Mouse (Mus musculus): ENCODE results near the gene Fam117a. TPM values are rescaled to one million over a fixed set of nuclear protein-coding genes. Genes with fewer than 3 reads are reported as not detected.

Gene Fam117a
- polyA plus RNA-seq, 1 experiment from 2014 or later, result 81.3 TPM

- 70% methylated on average over 6 of the region's 6 CpGs for WGBS (ENCODE audit: insufficient replicate concordance)
- ATAC-seq (ENCODE audit: low read depth), result no peak
- no peaks in the 10 kb centered on the region for H3K9me3 ChIP-seq (replicated peaks; ENCODE audit: control insufficient read depth, low read length)
- peaks cover 13% of the 10 kb centered on the region for H3K36me3 ChIP-seq (ENCODE audit: control insufficient read depth, insufficient read depth)
- no peaks in the 10 kb centered on the region for H3K27me3 ChIP-seq (ENCODE audit: control insufficient read depth, insufficient read depth, low read depth, low read length)
- H3K4me3 ChIP-seq (ENCODE audit: low read depth, low read length), result no peak overlapping the region
- H3K27ac ChIP-seq (ENCODE audit: low read length), result no peak overlapping the region
- peaks cover 7% of the 10 kb centered on the region for H3K4me1 ChIP-seq (ENCODE audit: control insufficient read depth, low read depth, low read length)
- H3K9ac ChIP-seq (ENCODE audit: low read depth, low read length), result no peak overlapping the region
- H3K4me2 ChIP-seq (ENCODE audit: low read depth, low read length), result no peak overlapping the region
Observed at GRCm38 (mm10) chr11:95390420-95390819, 53.6 kb downstream of the Fam117a start.

DNA sequence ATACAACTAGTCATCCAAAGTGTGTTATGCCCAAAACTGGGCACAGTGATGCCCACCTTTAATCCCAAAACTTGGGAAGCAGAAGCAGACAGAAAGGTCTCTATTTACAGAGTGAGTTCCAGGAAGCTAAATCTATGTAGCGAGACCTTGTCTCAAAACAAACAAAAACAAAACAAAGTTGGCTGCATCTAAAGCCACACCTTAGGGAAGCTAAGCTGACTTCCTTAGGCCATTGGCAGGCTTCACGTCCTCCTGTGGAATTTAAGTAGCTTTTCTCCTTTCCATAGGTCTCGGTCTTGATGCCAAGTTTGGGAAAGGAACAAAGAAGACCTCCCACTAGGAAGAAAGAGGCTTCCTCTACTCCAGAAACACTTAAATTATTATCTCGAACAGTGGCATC is 54.4 kb downstream of the Fam117a start:
- ATAC-seq (ENCODE audit: low read depth), result no peak
- Histone ChIP-seq H3K27ac (ENCODE audit: low read length) (no peak overlapping the region), H3K27me3 (ENCODE audit: control insufficient read depth, insufficient read depth, low read depth, low read length) (no peaks in the 10 kb centered on the region), H3K4me2 (ENCODE audit: low read depth, low read length) (no peak overlapping the region), H3K36me3 (ENCODE audit: control insufficient read depth, insufficient read depth) (peaks cover 13% of the 10 kb centered on the region), H3K9me3 (replicated peaks; ENCODE audit: control insufficient read depth, low read length) (no peaks in the 10 kb centered on the region), H3K4me3 (ENCODE audit: low read depth, low read length) (no peak overlapping the region), H3K4me1 (ENCODE audit: control insufficient read depth, low read depth, low read length) (no peaks in the 10 kb centered on the region; the same call in 1 of the 2 replicates), H3K9ac (ENCODE audit: low read depth, low read length) (no peak overlapping the region)
- 72% methylated on average over 4 of the region's 4 CpGs for WGBS (ENCODE audit: insufficient replicate concordance)

GRCm38 (mm10) chr11:95391743-95392142 is 54.9 kb downstream of the Fam117a start:
- Histone ChIP-seq H3K36me3 (ENCODE audit: control insufficient read depth, insufficient read depth) (peaks cover 13% of the 10 kb centered on the region), H3K4me1 (ENCODE audit: control insufficient read depth, low read depth, low read length) (no peaks in the 10 kb centered on the region), H3K9ac (ENCODE audit: low read depth, low read length) (no peak overlapping the region), H3K4me3 (ENCODE audit: low read depth, low read length) (no peak overlapping the region), H3K27me3 (ENCODE audit: control insufficient read depth, insufficient read depth, low read depth, low read length) (no peaks in the 10 kb centered on the region), H3K4me2 (ENCODE audit: low read depth, low read length) (no peak overlapping the region), H3K9me3 (replicated peaks; ENCODE audit: control insufficient read depth, low read length) (no peaks in the 10 kb centered on the region), H3K27ac (ENCODE audit: low read length) (no peak overlapping the region)
- no peak for ATAC-seq (ENCODE audit: low read depth)
- WGBS (ENCODE audit: insufficient replicate concordance), result 67% methylated on average over 5 of the region's 5 CpGs

DNA sequence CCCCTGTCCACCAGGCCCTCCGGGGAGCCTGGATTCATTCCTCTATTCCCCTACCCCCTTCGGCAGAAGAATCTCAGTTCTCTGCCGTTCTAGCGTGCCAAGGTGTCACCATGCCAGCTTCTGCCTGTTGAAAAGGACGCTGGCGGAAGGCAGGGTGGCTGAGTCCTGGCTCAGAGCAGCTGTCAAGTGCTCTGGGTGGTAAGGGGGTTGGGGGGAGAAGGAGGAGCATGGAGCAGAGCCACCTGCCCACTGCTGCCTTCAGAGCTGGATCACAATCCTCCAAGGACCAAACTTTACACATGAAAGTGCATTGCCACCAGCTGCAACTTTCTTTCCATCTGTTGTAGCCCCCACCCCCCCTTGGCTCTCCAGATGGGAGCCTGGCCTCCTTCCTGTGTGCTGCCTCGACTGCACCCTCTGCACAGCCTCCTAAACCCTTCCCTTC is 55.4 kb downstream of the Fam117a start:
- Histone ChIP-seq H3K36me3 (ENCODE audit: control insufficient read depth, insufficient read depth) (peaks cover 11% of the 10 kb centered on the region), H3K27me3 (ENCODE audit: control insufficient read depth, insufficient read depth, low read depth, low read length) (no peaks in the 10 kb centered on the region), H3K4me2 (ENCODE audit: low read depth, low read length) (no peak overlapping the region), H3K9me3 (replicated peaks; ENCODE audit: control insufficient read depth, low read length) (no peaks in the 10 kb centered on the region), H3K4me1 (ENCODE audit: control insufficient read depth, low read depth, low read length) (no peaks in the 10 kb centered on the region), H3K4me3 (ENCODE audit: low read depth, low read length) (no peak overlapping the region), H3K9ac (ENCODE audit: low read depth, low read length) (no peak overlapping the region), H3K27ac (ENCODE audit: low read length) (no peak overlapping the region)
- no peak for ATAC-seq (ENCODE audit: low read depth)
- 62% methylated on average over 7 of the region's 7 CpGs for WGBS (ENCODE audit: insufficient replicate concordance)

DNA sequence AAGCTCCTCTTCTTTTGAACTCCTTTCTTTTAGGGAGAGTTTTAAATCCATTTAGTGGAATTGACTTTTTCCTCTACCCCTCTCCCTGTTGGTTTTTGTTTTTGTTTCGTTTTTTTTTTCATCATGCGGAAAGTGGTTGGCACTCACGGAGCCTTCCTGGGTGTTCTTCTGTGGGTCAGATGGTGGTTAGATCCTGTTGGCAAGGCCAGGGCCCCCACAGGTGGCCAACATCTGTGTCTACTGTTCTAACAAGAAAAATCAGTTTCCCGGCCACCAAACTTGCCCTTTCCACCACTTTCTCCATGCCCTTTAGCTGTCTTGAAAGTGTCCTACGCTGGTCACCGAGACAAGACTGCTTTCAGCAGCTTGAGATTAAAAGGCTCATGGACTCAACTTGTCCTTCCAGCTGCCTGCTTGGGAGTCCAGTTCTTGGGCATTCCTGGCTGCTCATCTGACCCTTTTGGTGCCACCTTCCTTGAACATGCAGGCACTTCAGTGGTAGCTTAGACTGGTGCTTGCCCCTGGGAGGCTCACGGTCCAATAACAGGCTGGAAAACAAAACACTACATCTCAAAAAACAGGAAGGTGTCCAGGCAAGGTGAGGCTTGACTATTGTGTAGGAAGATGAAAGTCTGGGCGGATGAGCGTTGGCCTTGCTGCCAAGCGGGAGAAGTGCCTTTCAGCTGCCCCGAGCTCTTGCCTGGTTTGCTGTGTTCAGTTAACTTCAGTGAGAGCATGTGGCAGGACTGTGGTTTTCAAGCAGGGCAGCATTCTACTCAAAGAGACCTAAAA is 56.1 kb downstream of the Fam117a start:
- ATAC-seq (ENCODE audit: low read depth), result no peak
- 71% methylated on average over 11 of the region's 11 CpGs for WGBS (ENCODE audit: insufficient replicate concordance)

GRCm38 (mm10) chr11:95393500-95393816 is 56.6 kb downstream of the Fam117a start:
- no peaks in the 10 kb centered on the region for H3K4me1 ChIP-seq (ENCODE audit: control insufficient read depth, low read depth, low read length)
- H3K27ac ChIP-seq (ENCODE audit: low read length), result no peak overlapping the region
- ATAC-seq (ENCODE audit: low read depth), result no peak
- WGBS (ENCODE audit: insufficient replicate concordance), result 49% methylated on average over 5 of the region's 5 CpGs
- H3K4me2 ChIP-seq (ENCODE audit: low read depth, low read length), result no peak overlapping the region
- H3K9ac ChIP-seq (ENCODE audit: low read depth, low read length), result no peak overlapping the region
- peaks cover 7% of the 10 kb centered on the region for H3K36me3 ChIP-seq (ENCODE audit: control insufficient read depth, insufficient read depth)
- H3K4me3 ChIP-seq (ENCODE audit: low read depth, low read length), result no peak overlapping the region
- H3K27me3 ChIP-seq (ENCODE audit: control insufficient read depth, insufficient read depth, low read depth, low read length), result no peaks in the 10 kb centered on the region; the same call in 1 of the 2 replicates
- no peaks in the 10 kb centered on the region for H3K9me3 ChIP-seq (replicated peaks; ENCODE audit: control insufficient read depth, low read length)

More for the DNA sequence above, 56.1 kb downstream of the Fam117a start:
- Histone ChIP-seq H3K4me3 (ENCODE audit: low read depth, low read length) (no peak overlapping the region), H3K27me3 (ENCODE audit: control insufficient read depth, insufficient read depth, low read depth, low read length) (no peaks in the 10 kb centered on the region), H3K4me2 (ENCODE audit: low read depth, low read length) (no peak overlapping the region), H3K4me1 (ENCODE audit: control insufficient read depth, low read depth, low read length) (no peaks in the 10 kb centered on the region), H3K36me3 (ENCODE audit: control insufficient read depth, insufficient read depth) (peaks cover 7% of the 10 kb centered on the region), H3K27ac (ENCODE audit: low read length) (no peak overlapping the region), H3K9ac (ENCODE audit: low read depth, low read length) (no peak overlapping the region), H3K9me3 (replicated peaks; ENCODE audit: control insufficient read depth, low read length) (no peaks in the 10 kb centered on the region)

- 38% methylated on average over 5 of the region's 5 CpGs for WGBS (ENCODE audit: insufficient replicate concordance)
- no peaks in the 10 kb centered on the region for H3K9me3 ChIP-seq (replicated peaks; ENCODE audit: control insufficient read depth, low read length)
- H3K9ac ChIP-seq (ENCODE audit: low read depth, low read length), result no peak overlapping the region
- H3K36me3 ChIP-seq (ENCODE audit: control insufficient read depth, insufficient read depth), result peaks cover 5% of the 10 kb centered on the region
- no peak for ATAC-seq (ENCODE audit: low read depth)
- no peak overlapping the region for H3K4me2 ChIP-seq (ENCODE audit: low read depth, low read length)
- H3K4me1 ChIP-seq (ENCODE audit: control insufficient read depth, low read depth, low read length), result no peaks in the 10 kb centered on the region
- H3K27me3 ChIP-seq (ENCODE audit: control insufficient read depth, insufficient read depth, low read depth, low read length), result no peaks in the 10 kb centered on the region; the same call in 1 of the 2 replicates
- no peak overlapping the region for H3K4me3 ChIP-seq (ENCODE audit: low read depth, low read length)
- no peak overlapping the region for H3K27ac ChIP-seq (ENCODE audit: low read length)
Observed at GRCm38 (mm10) chr11:95394112-95394511, 57.3 kb downstream of the Fam117a start.

- Histone ChIP-seq H3K27ac (ENCODE audit: low read length) (no peak overlapping the region), H3K4me2 (ENCODE audit: low read depth, low read length) (no peak overlapping the region), H3K4me3 (ENCODE audit: low read depth, low read length) (no peak overlapping the region), H3K27me3 (ENCODE audit: control insufficient read depth, insufficient read depth, low read depth, low read length) (peaks cover 17% of the 10 kb centered on the region), H3K9me3 (replicated peaks; ENCODE audit: control insufficient read depth, low read length) (no peaks in the 10 kb centered on the region), H3K36me3 (ENCODE audit: control insufficient read depth, insufficient read depth) (no peaks in the 10 kb centered on the region), H3K4me1 (ENCODE audit: control insufficient read depth, low read depth, low read length) (no peaks in the 10 kb centered on the region), H3K9ac (ENCODE audit: low read depth, low read length) (no peak overlapping the region)
- ATAC-seq (ENCODE audit: low read depth), result no peak
- 50% methylated on average over 1 of the region's 1 CpGs for WGBS (ENCODE audit: insufficient replicate concordance)
Observed at GRCm38 (mm10) chr11:95396548-95396947, 59.7 kb downstream of the Fam117a start.
